Mouse (Mus musculus) C2C12 (cell line): ENCODE results near the gene Vps13a.
A peak's percentile ranks its signal among the peaks of the same experiment; 100 is the strongest.

Source experiments
- CEBPB ChIP-seq: IDR thresholded peaks from one replicate; pipeline ENCODE4 v1.6.1; 2011; ENCODE audit warnings: low read depth, mild to moderate bottlenecking, control low read depth, moderate library complexity
- CTCF ChIP-seq: IDR thresholded peaks from one replicate; pipeline ENCODE4 v1.5.1; 2011; ENCODE audit not compliant: control insufficient read depth, insufficient read depth, insufficient read length
- FOSL1 ChIP-seq: IDR thresholded peaks from one replicate; pipeline ENCODE4 v1.8.0; 2011; ENCODE audit warnings: mild to moderate bottlenecking, low read length; ENCODE audit not compliant: poor library complexity, insufficient read depth, severe bottlenecking
- MAX ChIP-seq: IDR thresholded peaks from one replicate; pipeline ENCODE4 v1.6.1; 2011; ENCODE audit warnings: mild to moderate bottlenecking, control low read depth
- MYOD1 ChIP-seq: IDR thresholded peaks from one replicate; pipeline ENCODE4 v1.6.1; 2011; ENCODE audit warnings: low read depth; ENCODE audit not compliant: control insufficient read depth, insufficient read length
- MYOG ChIP-seq: IDR thresholded peaks from one replicate; pipeline ENCODE4 v1.6.1; 2011; ENCODE audit not compliant: control insufficient read depth, insufficient read length; ENCODE audit errors: extremely low read depth
- USF1 ChIP-seq: IDR thresholded peaks from one replicate; pipeline ENCODE4 v1.6.1; 2011; ENCODE audit warnings: low read depth, mild to moderate bottlenecking, control low read depth, moderate library complexity

- peak; percentile 15 for TF ChIP-seq CTCF
- no peak for TF ChIP-seq USF1
- no peak for TF ChIP-seq MYOG
- TF ChIP-seq MAX = no peak
- TF ChIP-seq CEBPB = no peak
- TF ChIP-seq MYOD1 = no peak
- no peak for TF ChIP-seq FOSL1
These were observed 195.4 kb downstream of the Vps13a start for GRCm38 (mm10) chr19:16585379-16585778.
